Mouse (Mus musculus) testis, postnatal 10 days (tissue): ENCODE measurements at regions not wholly inside any gene's neighbourhood (a gene's known extent, or its start where the extent isn't known, plus 50 kb on each side); places are given as distances from the start of the nearest gene placed in this dataset.

Experiments
- DNase-seq: peaks from one replicate; pipeline ENCODE4 v3.0.0; 2021; ENCODE audit warnings: low spot score

- DNase-seq: no peak
Observed at GRCm38 (mm10) chr16:93014991-93015390, 189.0 kb upstream of the Runx1 start.

- no peak for DNase-seq
Observed at GRCm38 (mm10) chr16:93013881-93014280, 187.9 kb upstream of the Runx1 start.

GRCm38 (mm10) chr16:93013256-93013655 is 187.3 kb upstream of the Runx1 start:
- DNase-seq: no peak

- no peak for DNase-seq
Observed at GRCm38 (mm10) chr16:93011474-93011873, 185.5 kb upstream of the Runx1 start.

GRCm38 (mm10) chr16:93006321-93006984 is 180.5 kb upstream of the Runx1 start:
- DNase-seq: no peak

- no peak for DNase-seq
Observed at GRCm38 (mm10) chr16:93005470-93005869, 179.5 kb upstream of the Runx1 start.

- DNase-seq: no peak
Observed at GRCm38 (mm10) chr16:93003830-93004229, 177.9 kb upstream of the Runx1 start.

- no peak for DNase-seq
Observed at GRCm38 (mm10) chr16:92998689-92999088, 172.7 kb upstream of the Runx1 start.

- no peak for DNase-seq
Observed at GRCm38 (mm10) chr16:92997636-92998035, 171.7 kb upstream of the Runx1 start.

GRCm38 (mm10) chr16:92995993-92996350 is 170.0 kb upstream of the Runx1 start:
- no peak for DNase-seq

- no peak for DNase-seq
Observed at GRCm38 (mm10) chr16:92995132-92995992, 169.4 kb upstream of the Runx1 start.

GRCm38 (mm10) chr16:92992876-92993275 is 166.9 kb upstream of the Runx1 start:
- DNase-seq: no peak

GRCm38 (mm10) chr16:92991405-92991804 is 165.5 kb upstream of the Runx1 start:
- no peak for DNase-seq

- no peak for DNase-seq
Observed at GRCm38 (mm10) chr16:92988416-92988815, 162.5 kb upstream of the Runx1 start.

- DNase-seq: no peak
Observed at GRCm38 (mm10) chr16:92988000-92988399, 162.1 kb upstream of the Runx1 start.

- DNase-seq: no peak
Observed at GRCm38 (mm10) chr16:92985768-92986167, 159.8 kb upstream of the Runx1 start.

- DNase-seq: no peak
Observed at GRCm38 (mm10) chr16:92982934-92983333, 157.0 kb upstream of the Runx1 start.

- peak; percentile 26 for DNase-seq
Observed at GRCm38 (mm10) chr16:92979620-92980330, 153.8 kb upstream of the Runx1 start.

GRCm38 (mm10) chr16:92976097-92976496 is 150.1 kb upstream of the Runx1 start:
- DNase-seq: peak; percentile 29

- peak; percentile 36 for DNase-seq
Observed at GRCm38 (mm10) chr16:92975090-92975489, 149.1 kb upstream of the Runx1 start.

- DNase-seq: peak; percentile 30
Observed at GRCm38 (mm10) chr16:92972681-92973080, 146.7 kb upstream of the Runx1 start.

GRCm38 (mm10) chr16:92971956-92972355 is 146.0 kb upstream of the Runx1 start:
- DNase-seq: peak; percentile 16

- DNase-seq: no peak
Observed at GRCm38 (mm10) chr16:92970587-92970986, 144.6 kb upstream of the Runx1 start.
